Mouse (Mus musculus) adrenal gland, postnatal 4 days (tissue): Measurements from ENCODE around the gene Col27a1. TPM values are rescaled to one million over a fixed set of nuclear protein-coding genes. Genes with fewer than 3 reads are reported as not detected.

ENCODE experiments used
- DNase-seq, 2 experiments: peaks; one replicate each; pipeline ENCODE4 v3.0.0; 2021 to 2022; ENCODE audit warnings: low spot score in 2 of 2, mixed read lengths in 2 of 2
- total RNA-seq, 2 experiments: library from RNA; stranded (reverse); gene quantifications; 2 replicates each; pipeline ENCODE4 v1.2.3; 2021

Gene Col27a1
- total RNA-seq, 2 experiments from 2014 or later, result 17.2 to 20.8 TPM

DNA sequence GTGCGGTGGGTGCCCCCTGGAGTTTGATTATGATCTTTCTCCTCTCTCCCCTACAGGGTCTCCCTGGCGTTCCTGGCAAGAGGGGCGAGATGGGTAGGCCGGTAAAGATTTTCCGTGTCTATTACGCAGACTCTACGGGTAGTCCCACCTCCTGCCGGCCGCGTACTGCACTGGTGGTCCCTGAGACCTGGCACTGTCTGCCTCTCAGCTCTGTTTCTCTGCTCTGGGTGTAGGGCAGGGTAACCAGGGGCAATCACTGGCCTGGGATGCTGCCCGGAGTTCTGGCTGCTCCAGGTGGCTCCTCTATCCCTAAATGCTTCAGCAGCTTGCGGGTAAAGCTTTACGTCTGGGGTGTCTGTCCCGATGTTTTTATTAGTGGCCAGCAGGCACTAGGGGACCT lies 44.3 kb downstream of the Col27a1 start:
- DNase-seq, result no peak

DNA sequence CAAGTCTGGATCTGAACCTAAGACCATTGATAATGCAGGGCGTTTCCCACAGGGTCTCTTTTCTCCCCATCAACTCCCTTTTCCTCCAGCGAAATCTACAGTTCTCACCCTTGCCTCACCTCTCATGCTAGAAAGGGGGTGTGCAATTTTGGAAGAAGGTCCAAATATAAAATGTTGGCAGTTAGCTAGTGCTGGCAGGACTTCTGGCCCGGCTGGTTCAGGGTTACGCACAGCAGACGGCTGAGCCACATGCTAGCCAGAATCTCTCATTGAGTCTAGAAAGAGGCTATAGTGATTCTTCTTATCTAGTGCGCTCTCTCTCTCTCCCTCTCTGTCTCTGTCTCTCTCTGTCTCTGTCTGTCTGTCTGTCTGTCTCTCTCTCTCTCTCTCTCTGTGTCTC lies 45.3 kb downstream of the Col27a1 start:
- no peak for DNase-seq

DNA sequence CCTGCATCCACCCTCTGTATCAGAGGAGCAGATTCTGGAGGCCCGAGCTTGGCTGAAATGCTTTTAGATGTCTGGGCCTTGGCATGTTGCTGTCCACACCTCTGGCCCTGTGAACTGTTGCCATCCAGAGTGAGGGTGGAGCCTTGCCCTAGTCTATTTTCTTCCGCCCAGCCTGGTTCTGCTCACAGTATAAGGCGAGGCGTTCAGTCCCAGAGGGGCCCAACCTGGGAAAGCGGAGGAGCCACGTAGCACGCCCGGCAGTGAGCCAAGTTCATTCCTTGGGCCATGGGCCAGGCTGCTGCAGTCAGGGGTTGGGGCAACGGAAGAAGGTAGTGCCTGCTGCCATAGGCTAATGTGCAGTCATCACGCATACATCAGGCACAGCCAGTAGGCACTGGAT lies 46.7 kb downstream of the Col27a1 start:
- DNase-seq, result no peak

DNA sequence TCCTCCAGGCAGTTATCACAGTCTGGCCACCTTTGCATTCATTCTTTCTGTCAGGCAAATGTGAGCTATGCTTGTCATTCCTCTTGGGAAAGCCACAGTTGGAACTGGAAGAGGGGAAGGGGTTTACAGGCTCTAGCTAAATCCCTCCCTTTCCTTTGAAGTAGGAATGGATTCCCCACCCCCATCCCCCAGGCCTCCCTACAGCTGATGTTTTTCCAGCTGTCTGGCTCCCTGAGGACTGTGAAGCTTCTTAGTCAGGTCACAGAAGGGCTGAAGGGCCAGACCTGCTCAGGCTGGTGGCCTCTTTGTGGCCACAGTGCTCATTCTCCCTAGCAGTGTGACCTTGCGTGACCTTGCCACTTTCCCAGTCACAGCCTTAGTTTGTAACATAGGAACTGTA lies 49.1 kb downstream of the Col27a1 start:
- no peak for DNase-seq

GRCm38 (mm10) chr4:63266276-63266675 lies 52.5 kb downstream of the Col27a1 start:
- DNase-seq, result no peak

GRCm38 (mm10) chr4:63267121-63267520 lies 53.3 kb downstream of the Col27a1 start:
- no peak for DNase-seq

- DNase-seq, result no peak
These were observed 53.8 kb downstream of the Col27a1 start for GRCm38 (mm10) chr4:63267586-63267985.

- DNase-seq, result no peak
These were observed 55.0 kb downstream of the Col27a1 start for GRCm38 (mm10) chr4:63268777-63269176.

- DNase-seq, result no peak
These were observed 60.7 kb downstream of the Col27a1 start for GRCm38 (mm10) chr4:63274516-63274915.

GRCm38 (mm10) chr4:63275251-63275650 lies 61.4 kb downstream of the Col27a1 start:
- DNase-seq, result no peak

GRCm38 (mm10) chr4:63276571-63276970 lies 62.8 kb downstream of the Col27a1 start:
- DNase-seq, result no peak

GRCm38 (mm10) chr4:63278821-63279220 lies 65.0 kb downstream of the Col27a1 start:
- DNase-seq, result no peak

GRCm38 (mm10) chr4:63281694-63282093 lies 67.9 kb downstream of the Col27a1 start:
- DNase-seq, result no peak

DNA sequence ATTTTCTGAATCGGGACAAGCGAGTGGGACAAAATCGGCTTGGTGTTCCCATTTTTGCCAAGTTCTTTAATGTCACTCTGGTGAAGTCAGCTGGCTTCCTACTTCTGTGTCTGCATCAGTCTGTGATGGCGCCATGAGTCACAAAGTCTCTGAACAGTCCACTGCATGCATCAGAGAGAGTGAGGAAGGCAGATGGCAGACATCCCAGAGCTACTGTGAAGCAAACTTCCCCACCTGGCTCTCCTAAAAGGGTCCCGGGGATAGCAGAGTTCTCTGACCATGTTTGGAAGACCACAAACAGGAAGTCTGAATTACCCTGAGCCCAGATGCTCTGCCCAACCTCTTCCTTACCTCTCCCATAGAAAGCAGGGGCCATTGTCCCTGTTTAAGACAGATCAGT lies 69.5 kb downstream of the Col27a1 start:
- DNase-seq, result no peak

DNA sequence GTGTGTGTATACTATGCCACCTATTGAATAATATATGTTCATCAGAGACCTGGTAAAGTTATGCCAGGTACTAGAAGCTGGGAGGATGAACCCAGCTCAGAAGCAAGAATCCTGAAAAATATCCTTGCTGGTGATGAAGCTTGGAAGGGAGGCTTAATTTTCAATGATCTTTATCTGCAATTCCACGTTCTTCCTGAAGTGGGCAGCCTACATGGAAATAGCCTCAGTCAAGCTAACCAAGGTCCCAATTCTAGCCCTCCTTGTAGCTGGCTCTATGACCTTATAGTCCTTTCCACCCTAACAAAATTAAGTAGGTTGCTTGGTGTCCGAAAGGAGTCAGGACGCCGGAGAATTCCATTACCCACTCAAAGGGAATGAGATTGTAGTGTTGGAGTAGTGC lies 72.2 kb downstream of the Col27a1 start:
- no peak for DNase-seq

- no peak for DNase-seq
These were observed 74.7 kb downstream of the Col27a1 start for GRCm38 (mm10) chr4:63288497-63288896.

GRCm38 (mm10) chr4:63290081-63290480 lies 76.3 kb downstream of the Col27a1 start:
- no peak for DNase-seq

- no peak for DNase-seq
These were observed 77.3 kb downstream of the Col27a1 start for GRCm38 (mm10) chr4:63291075-63291474.

GRCm38 (mm10) chr4:63291658-63292057 lies 77.9 kb downstream of the Col27a1 start:
- no peak for DNase-seq

DNA sequence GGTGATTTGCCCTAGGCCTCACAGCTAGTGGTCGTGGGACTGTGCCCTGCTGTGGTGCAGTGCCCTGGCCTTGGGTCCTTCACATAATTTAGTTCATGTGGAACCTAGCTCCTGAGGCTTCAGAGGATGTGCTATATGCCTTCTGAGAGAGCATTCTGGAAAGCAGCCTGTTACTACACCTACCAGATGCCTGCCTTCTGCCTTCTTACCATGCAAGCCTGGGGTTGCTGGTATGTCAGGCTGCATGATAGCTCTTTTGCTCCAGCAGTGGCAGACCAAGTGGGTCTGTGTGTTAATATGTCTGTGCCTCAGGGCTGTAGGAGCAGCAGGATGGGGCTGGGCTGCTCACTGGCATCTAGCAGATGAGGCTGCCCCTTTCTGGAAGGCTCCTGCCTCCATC lies 81.8 kb downstream of the Col27a1 start:
- DNase-seq, result no peak

DNA sequence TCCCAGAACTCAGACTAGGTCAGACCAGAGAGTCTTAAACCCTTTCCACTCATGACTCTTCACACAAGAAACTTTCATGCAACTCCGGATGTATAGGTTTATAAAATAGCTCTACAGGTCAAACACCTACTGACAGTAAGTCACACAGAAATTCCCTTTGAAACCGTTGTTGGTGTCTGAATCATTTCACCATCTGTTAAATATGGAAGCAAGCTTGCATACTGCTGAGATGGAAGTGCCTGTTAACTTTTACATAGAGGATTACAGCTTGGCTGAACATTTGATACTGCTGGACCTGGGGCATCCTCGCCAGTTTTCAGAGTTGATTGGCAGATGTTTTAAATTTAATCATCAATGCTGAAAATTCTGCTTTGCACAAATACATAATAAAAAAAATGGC lies 82.5 kb downstream of the Col27a1 start:
- no peak for DNase-seq

- DNase-seq, result no peak
These were observed 83.1 kb downstream of the Col27a1 start for GRCm38 (mm10) chr4:63296876-63297275.

GRCm38 (mm10) chr4:63298191-63298590 lies 84.4 kb downstream of the Col27a1 start:
- no peak for DNase-seq

- no peak for DNase-seq
These were observed 88.8 kb downstream of the Col27a1 start for GRCm38 (mm10) chr4:63302641-63303040.
